Mouse (Mus musculus) embryonic facial prominence, embryonic 11.5 days (tissue): ENCODE results near the gene Etv4. TPM values are rescaled to one million over a fixed set of nuclear protein-coding genes. Genes with fewer than 3 reads are reported as not detected.

Experiments
- ATAC-seq: fragments of 200-750 bp; cut with Nextera tagmentation; replicated peaks from 2 replicates; pipeline ENCODE4 v1.8.0; 2017; ENCODE audit warnings: low read depth; ENCODE audit not compliant: insufficient number of reproducible peaks, low FRiP score, low TSS enrichment
- DNase-seq: peaks from one replicate; pipeline ENCODE4 v3.0.0-alpha.2; 2015; ENCODE audit warnings: low spot score
- H3K27ac ChIP-seq: fragments of 300-500 bp; sonication (generic); replicated peaks from 2 replicates; pipeline ENCODE4 v1.5.1; 2014; ENCODE audit warnings: mild to moderate bottlenecking, low read depth, low read length, control low read depth
- H3K27me3 ChIP-seq: fragments of 300-500 bp; sonication (generic); 2 replicates; pipeline ENCODE4 v1.6.1; 2014; ENCODE audit warnings: mild to moderate bottlenecking, low read length, moderate library complexity, mixed read lengths; ENCODE audit not compliant: control insufficient read depth, insufficient read depth
- H3K36me3 ChIP-seq: fragments of 300-500 bp; sonication (generic); replicated peaks from 2 replicates; pipeline ENCODE4 v1.6.1; 2014; ENCODE audit warnings: low read depth, mild to moderate bottlenecking, low read length, moderate library complexity, mixed read lengths; ENCODE audit not compliant: control insufficient read depth, insufficient read depth
- H3K4me1 ChIP-seq: fragments of 300-500 bp; sonication (generic); 2 replicates; pipeline ENCODE4 v1.6.1; 2014; ENCODE audit warnings: low read length, mixed read lengths; ENCODE audit not compliant: control insufficient read depth, insufficient read depth
- H3K4me2 ChIP-seq: fragments of 300-500 bp; sonication (generic); 2 replicates; pipeline ENCODE4 v1.6.1; 2014; ENCODE audit warnings: low read depth, mild to moderate bottlenecking, control low read depth, low read length, moderate library complexity
- H3K4me3 ChIP-seq: fragments of 300-500 bp; sonication (generic); 2 replicates; pipeline ENCODE4 v1.5.1; 2014; ENCODE audit warnings: low read depth, low read length, control low read depth
- H3K9ac ChIP-seq: fragments of 300-500 bp; sonication (generic); replicated peaks from 2 replicates; pipeline ENCODE4 v1.6.1; 2014; ENCODE audit warnings: mild to moderate bottlenecking, control low read depth, low read length
- H3K9me3 ChIP-seq: fragments of 300-500 bp; sonication (generic); replicated peaks from 2 replicates; pipeline ENCODE4 v1.6.1; 2016; ENCODE audit warnings: mild to moderate bottlenecking, low read length, inconsistent platforms, mixed read lengths; ENCODE audit not compliant: control insufficient read depth
- WGBS: fragments of 180-500 bp; shearing (Covaris S2); extraction: QIAGEN DNeasy Blood & Tissue Kit; methylation state at CpG from one replicate; pipeline ENCODE4 v1.1.7; 2014; 5-methylcytosine and 5-hydroxymethylcytosine counted together
- polyA plus RNA-seq: library from polyadenylated mRNA; unstranded; fragments of >200 nt; fragmentation: Nextera tagmentation; extraction: Ambion mirVana; gene quantifications from 2 replicates; pipeline ENCODE4 v1.2.1, GENCODE M21; 2014

The Etv4 gene
- polyA plus RNA-seq, 1 experiment from 2014 or later = 14.5 TPM

GRCm38 (mm10) chr11:101801386-101801785, 16.2 kb upstream of the Etv4 start:
- Histone ChIP-seq H3K4me1 (no peaks in the 10 kb centered on the region; the same call in 1 of the 2 replicates), H3K27me3 (no peaks in the 10 kb centered on the region), H3K9me3 (no peaks in the 10 kb centered on the region), H3K27ac (no peak overlapping the region), H3K36me3 (no peaks in the 10 kb centered on the region), H3K9ac (no peak overlapping the region), H3K4me3 (no peak overlapping the region), H3K4me2 (no peak overlapping the region)
- ATAC-seq (no peak), DNase-seq (peak; percentile 42)
- 4% methylated on average over 5 of the region's 5 CpGs for WGBS

GRCm38 (mm10) chr11:101798083-101798482, 12.9 kb upstream of the Etv4 start:
- Histone ChIP-seq H3K9ac (no peak overlapping the region), H3K27ac (no peak overlapping the region), H3K9me3 (no peaks in the 10 kb centered on the region), H3K36me3 (no peaks in the 10 kb centered on the region), H3K4me2 (no peak overlapping the region), H3K4me1 (no peaks in the 10 kb centered on the region; the same call in 1 of the 2 replicates), H3K27me3 (no peaks in the 10 kb centered on the region), H3K4me3 (no peak overlapping the region)
- DNase-seq (no peak), ATAC-seq (no peak)
- 35% methylated on average over 8 of the region's 8 CpGs for WGBS

GRCm38 (mm10) chr11:101797355-101797754, 12.2 kb upstream of the Etv4 start:
- Histone ChIP-seq H3K4me1 (no peaks in the 10 kb centered on the region; the same call in 1 of the 2 replicates), H3K27me3 (no peaks in the 10 kb centered on the region), H3K4me3 (no peak overlapping the region), H3K36me3 (no peaks in the 10 kb centered on the region), H3K27ac (no peak overlapping the region), H3K9ac (no peak overlapping the region), H3K9me3 (no peaks in the 10 kb centered on the region), H3K4me2 (no peak overlapping the region)
- DNase-seq (no peak), ATAC-seq (no peak)
- WGBS = 77% methylated on average over 2 of the region's 2 CpGs

DNA sequence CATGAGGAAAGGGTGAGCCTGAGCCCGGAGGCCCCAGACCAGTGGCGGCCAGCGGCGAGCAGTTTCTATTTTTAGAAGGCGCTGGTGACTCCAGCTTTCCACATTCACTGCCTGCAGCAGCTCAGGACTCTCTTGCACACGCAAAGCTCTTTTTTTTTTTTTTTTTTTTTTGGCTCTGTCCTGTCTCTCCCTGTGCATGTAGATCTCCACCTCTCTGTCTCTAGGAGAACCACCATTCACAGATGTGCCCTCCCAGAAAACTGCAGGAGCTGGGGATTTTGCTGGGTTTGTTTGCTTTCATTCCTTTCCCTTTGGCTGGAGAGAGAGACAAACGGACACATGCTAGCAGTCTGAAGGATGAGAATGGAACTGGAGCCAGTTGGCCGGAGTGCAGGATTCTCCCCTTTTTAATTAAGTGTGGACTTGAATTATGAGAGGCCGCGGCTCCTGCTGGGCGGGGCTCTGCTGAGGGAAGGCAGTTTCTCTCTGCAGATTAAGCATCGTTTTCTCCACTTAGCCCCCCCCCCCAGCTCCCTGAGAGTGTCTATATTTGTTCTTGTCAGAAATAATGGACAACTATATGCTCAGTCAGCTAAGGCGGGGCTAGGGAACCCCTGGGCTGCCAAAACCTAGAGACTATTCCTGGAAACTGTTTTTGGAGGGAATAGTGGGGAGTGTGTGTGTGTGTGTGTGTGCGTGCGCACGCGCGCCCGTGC, 5.8 kb upstream of the Etv4 start:
- no peak for ATAC-seq
- Histone ChIP-seq H3K36me3 (no peaks in the 10 kb centered on the region), H3K4me3 (no peak overlapping the region), H3K9ac (no peak overlapping the region), H3K4me2 (peak overlapping the region; percentile 7), H3K4me1 (no peaks in the 10 kb centered on the region; the same call in 1 of the 2 replicates), H3K27ac (no peak overlapping the region; the same call in 1 of the 2 replicates), H3K9me3 (no peaks in the 10 kb centered on the region), H3K27me3 (peaks cover 13% of the 10 kb centered on the region)
- WGBS = 37% methylated on average over 19 of the region's 19 CpGs
- DNase-seq = no peak

GRCm38 (mm10) chr11:101787432-101787831, 2.3 kb upstream of the Etv4 start:
- no peaks in the 10 kb centered on the region for H3K36me3 ChIP-seq
- H3K4me1 ChIP-seq = no peaks in the 10 kb centered on the region; the same call in none of the 2 replicates
- no peak for ATAC-seq
- WGBS = 75% methylated on average over 1 of the region's 1 CpGs
- H3K27ac ChIP-seq = no peak overlapping the region
- DNase-seq = no peak
- H3K4me2 ChIP-seq = no peak overlapping the region
- no peak overlapping the region for H3K4me3 ChIP-seq
- H3K9ac ChIP-seq = no peak overlapping the region
- H3K27me3 ChIP-seq = peaks cover 34% of the 10 kb centered on the region
- H3K9me3 ChIP-seq = no peaks in the 10 kb centered on the region

DNA sequence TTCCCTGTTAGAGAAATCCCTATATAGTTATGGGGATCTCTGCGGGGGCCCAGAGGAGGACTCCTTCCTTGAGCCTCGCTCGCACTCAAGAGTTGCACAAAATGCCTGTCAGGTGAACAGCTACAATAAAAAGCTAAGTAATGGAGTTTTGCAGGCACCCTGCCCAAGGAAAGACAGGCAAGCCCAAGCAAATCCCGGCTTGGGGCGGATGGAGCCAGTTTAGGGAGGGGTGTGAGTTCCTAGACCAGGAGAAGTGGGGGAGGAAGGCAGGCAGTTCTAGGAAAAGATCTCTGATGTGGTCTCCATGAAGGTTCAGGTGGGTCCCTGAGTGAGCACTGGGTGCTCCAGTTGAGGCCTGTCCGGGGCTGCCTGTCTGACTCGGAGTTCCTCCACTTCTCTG, 1.5 kb upstream of the Etv4 start:
- H3K4me1 ChIP-seq = no peaks in the 10 kb centered on the region; the same call in none of the 2 replicates
- no peaks in the 10 kb centered on the region for H3K36me3 ChIP-seq
- ATAC-seq (no peak), DNase-seq (no peak)
- no peak overlapping the region for H3K27ac ChIP-seq
- H3K27me3 ChIP-seq = peaks cover 34% of the 10 kb centered on the region
- no peak overlapping the region for H3K4me3 ChIP-seq
- 64% methylated on average over 7 of the region's 7 CpGs for WGBS
- no peak overlapping the region for H3K9ac ChIP-seq
- no peaks in the 10 kb centered on the region for H3K9me3 ChIP-seq
- no peak overlapping the region for H3K4me2 ChIP-seq

DNA sequence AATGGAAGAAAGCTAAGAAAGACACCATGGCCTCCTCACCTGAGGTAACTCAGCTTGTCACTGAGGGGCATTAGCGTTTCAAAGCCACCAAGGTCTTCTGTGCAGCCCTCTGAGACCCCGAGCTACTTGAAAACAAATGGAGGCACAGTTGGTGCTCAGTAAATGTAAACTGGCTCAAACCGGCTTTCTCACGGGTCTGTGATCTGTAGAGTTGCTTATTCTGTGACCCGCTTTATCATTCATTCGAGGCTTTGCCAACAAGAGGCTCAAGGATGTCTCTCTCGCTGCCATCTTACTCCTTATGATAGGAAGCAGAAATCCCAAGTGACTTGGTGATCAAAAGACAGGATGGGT, 658 bp upstream of the Etv4 start:
- peak; percentile 12 for DNase-seq
- 11% methylated on average over 7 of the region's 7 CpGs for WGBS
- Histone ChIP-seq H3K4me3 (no peak overlapping the region; the same call in 1 of the 2 replicates), H3K4me2 (peak overlapping the region; percentile 54), H3K9ac (no peak overlapping the region), H3K27ac (no peak overlapping the region), H3K4me1 (no peaks in the 10 kb centered on the region; the same call in none of the 2 replicates), H3K9me3 (no peaks in the 10 kb centered on the region), H3K36me3 (no peaks in the 10 kb centered on the region), H3K27me3 (peaks cover 34% of the 10 kb centered on the region)
- no peak for ATAC-seq

GRCm38 (mm10) chr11:101784488-101785142, 556 bp downstream of the Etv4 start:
- no peaks in the 10 kb centered on the region for H3K36me3 ChIP-seq
- H3K4me3 ChIP-seq = peak overlapping the region; percentile 57
- peak overlapping the region; percentile 70 for H3K27ac ChIP-seq
- H3K9ac ChIP-seq = peak overlapping the region; percentile 69
- peak overlapping the region; percentile 95 for H3K4me2 ChIP-seq
- DNase-seq = peak; percentile 49
- H3K4me1 ChIP-seq = no peaks in the 10 kb centered on the region; the same call in 1 of the 2 replicates
- no peaks in the 10 kb centered on the region for H3K9me3 ChIP-seq
- peak; percentile 76 for ATAC-seq
- H3K27me3 ChIP-seq = peaks cover 34% of the 10 kb centered on the region
- WGBS = under 1% methylated on average over 48 of the region's 67 CpGs
